Mouse (Mus musculus): ENCODE results near the gene Tmf1.

The Tmf1 gene

DNA sequence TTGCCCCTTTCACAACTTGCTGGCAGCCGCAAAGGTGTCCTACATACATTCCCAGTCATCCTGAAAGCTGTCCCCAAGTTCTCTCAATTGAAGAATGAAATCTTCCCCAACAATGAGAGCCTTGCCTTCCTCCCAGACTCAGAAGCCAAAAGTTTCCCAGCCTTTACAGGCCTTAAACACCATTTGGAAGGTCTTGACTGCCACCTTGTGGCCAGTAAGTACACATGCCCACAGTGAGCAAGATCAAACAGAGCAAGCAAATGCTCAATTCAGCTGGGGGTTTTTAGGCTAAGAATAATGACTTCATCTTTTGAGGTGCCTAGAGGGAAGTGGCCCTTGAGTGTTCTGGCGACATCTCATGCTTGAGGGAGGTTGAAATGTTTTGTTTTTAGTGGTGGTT, 72.1 kb downstream of the Tmf1 start:
- peak; percentile 22 for DNase-seq (ENCODE audit: low spot score)

DNA sequence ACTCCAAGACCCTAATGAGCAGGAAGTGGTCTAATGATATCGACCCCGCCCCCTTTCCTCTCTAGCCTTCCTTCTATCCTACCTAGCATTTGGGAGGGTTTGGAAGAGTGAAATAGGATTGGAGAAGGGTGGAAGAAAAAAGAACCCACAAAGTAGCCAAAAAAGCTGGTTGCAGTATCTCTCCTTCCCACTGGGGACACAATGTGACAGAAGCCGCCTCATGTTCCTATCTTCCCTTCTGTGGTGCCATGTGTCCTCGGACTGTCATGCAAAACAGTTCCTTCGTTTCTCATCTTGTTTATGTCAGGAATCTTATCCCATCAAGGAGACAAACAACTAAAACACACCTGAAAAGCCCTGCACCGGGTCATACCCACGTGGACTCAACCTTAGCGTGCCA, 72.8 kb downstream of the Tmf1 start:
- no peak for DNase-seq (ENCODE audit: low spot score)

DNA sequence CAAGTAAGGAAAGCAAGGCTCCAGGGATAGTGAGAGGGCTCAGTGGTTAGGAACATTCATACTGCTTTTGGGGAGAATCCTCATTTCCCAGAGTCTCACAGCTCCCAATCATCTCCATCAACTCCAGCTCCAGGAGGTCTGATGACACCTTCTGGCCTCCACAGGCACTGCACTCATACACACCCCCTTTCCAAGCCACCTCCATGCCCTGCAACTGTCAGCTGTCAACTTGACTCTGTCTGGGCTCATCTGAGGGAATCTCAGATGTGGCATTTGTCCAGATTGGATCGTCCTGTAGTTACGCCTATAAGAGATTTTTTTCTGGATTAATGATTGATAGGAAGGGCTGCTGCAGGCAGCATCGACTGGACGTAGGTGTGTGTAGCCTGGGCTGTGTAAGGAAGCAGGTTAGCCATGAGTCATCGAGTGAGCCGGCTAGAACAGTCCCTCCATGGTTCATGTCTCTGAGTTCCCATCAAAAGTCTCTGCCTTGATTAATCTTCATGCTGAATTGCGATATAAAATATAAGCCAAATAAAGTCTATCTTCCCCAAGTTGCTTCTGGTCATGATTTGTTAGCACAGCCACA, 74.6 kb downstream of the Tmf1 start:
- no peak for DNase-seq (ENCODE audit: low spot score)

Measured in ovary, postnatal 14 days (tissue).